Mouse (Mus musculus) hindbrain, embryonic 15.5 days (tissue): ENCODE measurements at regions not wholly inside any gene's neighbourhood (a gene's known extent, or its start where the extent isn't known, plus 50 kb on each side); places are given as distances from the start of the nearest gene placed in this dataset.
A peak's percentile ranks its signal among the peaks of the same experiment; 100 is the strongest.

Experiments used
- ATAC-seq: fragments of 200-750 bp; cut with Nextera tagmentation; 2 replicates; pipeline ENCODE4 v1.8.0; 2017; ENCODE audit warnings: low read depth, moderate number of reproducible peaks, moderate TSS enrichment; ENCODE audit not compliant: low FRiP score
- H3K27ac ChIP-seq: fragments of 300-500 bp; sonication (generic); replicated peaks from 2 replicates; pipeline ENCODE4 v1.5.1; 2015; ENCODE audit warnings: mild to moderate bottlenecking, inconsistent platforms
- H3K27me3 ChIP-seq: fragments of 300-500 bp; sonication (generic); 2 replicates; pipeline ENCODE4 v1.6.1; 2015; ENCODE audit warnings: control low read depth, inconsistent platforms
- H3K36me3 ChIP-seq: fragments of 300-500 bp; sonication (generic); 2 replicates; pipeline ENCODE4 v1.6.1; 2015; ENCODE audit warnings: control low read depth, inconsistent platforms
- H3K4me1 ChIP-seq: fragments of 300-500 bp; sonication (generic); replicated peaks from 2 replicates; pipeline ENCODE4 v1.6.1; 2015; ENCODE audit warnings: control low read depth, inconsistent platforms
- H3K4me2 ChIP-seq: fragments of 300-500 bp; sonication (generic); 2 replicates; pipeline ENCODE4 v1.6.1; 2015; ENCODE audit warnings: moderate library complexity, mild to moderate bottlenecking, inconsistent platforms
- H3K4me3 ChIP-seq: fragments of 300-500 bp; sonication (generic); 2 replicates; pipeline ENCODE4 v1.5.1; 2015; ENCODE audit warnings: mild to moderate bottlenecking, inconsistent platforms
- H3K9ac ChIP-seq: fragments of 300-500 bp; sonication (generic); 2 replicates; pipeline ENCODE4 v1.6.1; 2015; ENCODE audit warnings: inconsistent platforms
- H3K9me3 ChIP-seq: fragments of 300-500 bp; sonication (generic); 2 replicates; pipeline ENCODE4 v1.6.1; 2016; ENCODE audit warnings: control low read depth, inconsistent platforms
- WGBS: fragments of 180-500 bp; shearing (Covaris S2); methylation state at CpG from one replicate; pipeline ENCODE4 v1.1.7; 2015; 5-methylcytosine and 5-hydroxymethylcytosine counted together

DNA sequence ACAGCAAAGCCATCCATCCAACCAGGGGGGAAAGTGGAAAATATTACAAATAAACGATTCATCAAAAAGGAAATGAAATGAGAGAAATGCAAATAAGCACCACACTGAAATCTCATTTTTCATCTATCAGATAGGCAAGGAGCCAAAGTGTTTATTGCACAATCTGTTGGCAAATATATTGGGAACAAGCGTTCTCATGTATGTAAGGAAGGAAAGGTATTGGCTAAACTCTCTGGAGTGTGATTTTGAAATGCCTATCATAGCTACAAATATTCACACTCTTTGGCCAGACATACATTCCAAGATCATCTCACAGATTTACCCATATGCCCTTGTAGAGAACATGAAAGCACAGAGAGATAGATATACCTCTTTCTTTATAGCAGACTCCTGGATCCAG is 90.6 kb upstream of the Ppp1r12a start:
- 80% methylated on average over 2 of the region's 2 CpGs for WGBS
- Histone ChIP-seq H3K27me3 (no peaks in the 10 kb centered on the region), H3K27ac (no peak overlapping the region), H3K4me1 (no peaks in the 10 kb centered on the region), H3K4me2 (no peak overlapping the region), H3K9ac (no peak overlapping the region), H3K4me3 (no peak overlapping the region), H3K36me3 (no peaks in the 10 kb centered on the region), H3K9me3 (no peaks in the 10 kb centered on the region)
- no peak for ATAC-seq

DNA sequence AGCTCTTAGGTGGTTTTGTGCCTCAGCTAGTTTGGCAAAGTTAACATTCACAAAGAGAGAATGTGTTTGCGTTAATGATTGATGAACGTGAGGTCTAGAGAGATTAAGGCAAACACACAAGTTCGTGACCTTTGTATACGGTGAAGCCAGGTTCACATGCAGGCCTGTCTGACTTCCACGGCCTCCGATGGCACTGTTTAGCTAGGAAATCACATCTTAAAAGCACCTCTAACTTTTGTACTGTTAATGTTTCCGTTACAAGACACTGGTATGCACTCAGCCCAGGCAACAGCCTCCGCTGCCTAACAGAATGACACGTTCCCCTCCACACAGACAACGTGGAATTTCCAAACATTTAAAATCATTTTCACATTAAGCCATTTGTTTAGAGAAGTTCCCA is 94.3 kb upstream of the Ppp1r12a start:
- Histone ChIP-seq H3K9me3 (no peaks in the 10 kb centered on the region), H3K27me3 (no peaks in the 10 kb centered on the region), H3K4me2 (no peak overlapping the region), H3K36me3 (no peaks in the 10 kb centered on the region), H3K9ac (no peak overlapping the region), H3K27ac (no peak overlapping the region), H3K4me1 (no peaks in the 10 kb centered on the region), H3K4me3 (no peak overlapping the region)
- no peak for ATAC-seq
- WGBS = 75% methylated on average over 10 of the region's 10 CpGs

DNA sequence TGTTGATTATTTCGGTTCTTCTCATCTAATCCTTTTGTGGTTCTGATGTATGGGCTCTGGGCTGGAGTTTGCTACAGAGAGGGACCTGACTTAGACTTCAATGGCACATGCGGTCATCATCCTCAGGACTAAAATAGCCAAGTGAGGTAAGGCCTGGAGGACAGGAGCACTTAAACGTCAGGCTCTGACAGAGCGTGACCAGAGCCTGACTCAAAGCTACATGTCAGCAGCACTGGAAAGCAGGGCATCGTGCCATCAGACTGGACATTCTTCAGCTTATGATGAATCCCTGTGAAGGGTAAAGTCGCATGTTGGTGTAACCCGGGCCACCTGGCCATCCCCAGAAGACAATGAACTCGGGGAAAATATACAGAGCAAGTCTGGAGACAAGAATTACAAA is 95.8 kb upstream of the Ppp1r12a start:
- Histone ChIP-seq H3K9me3 (no peaks in the 10 kb centered on the region), H3K4me1 (no peaks in the 10 kb centered on the region), H3K27ac (no peak overlapping the region), H3K4me2 (no peak overlapping the region), H3K27me3 (no peaks in the 10 kb centered on the region), H3K36me3 (no peaks in the 10 kb centered on the region), H3K9ac (no peak overlapping the region), H3K4me3 (no peak overlapping the region)
- 87% methylated on average over 8 of the region's 8 CpGs for WGBS
- no peak for ATAC-seq

DNA sequence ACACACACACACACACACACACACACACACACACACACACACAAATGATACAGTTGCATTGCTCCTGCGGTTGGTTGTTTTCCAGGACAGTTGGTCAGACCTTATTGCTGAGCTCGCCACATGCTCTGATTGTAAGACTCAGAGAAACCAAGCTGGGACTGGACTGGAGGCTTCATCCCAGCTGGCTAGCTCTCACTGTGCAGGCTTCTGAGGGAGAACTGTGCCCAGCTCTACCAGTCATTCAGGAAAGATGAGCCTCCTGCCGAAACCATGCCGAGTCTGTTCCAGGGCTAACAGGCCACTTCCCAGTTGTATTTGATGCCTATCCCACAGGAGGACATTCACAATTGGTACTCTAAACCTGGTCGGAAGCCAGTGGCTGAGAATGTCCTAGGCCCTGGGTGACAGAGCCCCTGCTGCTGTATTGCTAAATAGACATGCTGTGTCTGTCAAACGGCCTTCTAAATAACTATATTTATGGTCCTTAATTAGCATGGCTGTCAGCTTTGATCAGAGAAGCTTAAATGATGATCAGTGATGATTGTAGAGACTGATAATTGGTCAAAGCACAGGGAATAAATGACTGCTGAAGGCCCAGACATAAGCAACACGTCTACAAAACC is 100.1 kb upstream of the Ppp1r12a start:
- WGBS = 44% methylated on average over 7 of the region's 7 CpGs
- H3K4me3 ChIP-seq = no peak overlapping the region
- peak; percentile 65; the same call in 1 of the 2 replicates for ATAC-seq

DNA sequence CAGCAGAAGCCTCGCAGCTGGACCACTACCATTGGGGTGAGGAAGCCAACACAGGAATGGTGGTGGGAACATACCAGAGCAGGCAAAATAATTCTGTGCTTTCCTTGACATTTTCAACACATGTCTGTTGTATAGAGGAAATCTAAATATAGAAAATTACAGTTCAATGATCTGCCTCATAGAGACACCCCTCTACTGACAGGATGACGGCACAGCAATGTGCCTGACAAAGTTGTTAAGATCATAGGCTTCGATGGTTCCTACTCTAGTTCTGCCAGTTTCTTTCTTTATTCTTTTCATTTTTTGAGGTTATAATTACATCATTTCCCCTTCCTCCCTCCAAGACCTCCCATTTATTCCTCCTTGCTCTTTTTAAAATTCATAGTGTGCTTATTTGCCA is 101.4 kb upstream of the Ppp1r12a start:
- Histone ChIP-seq H3K4me2 (no peak overlapping the region), H3K9me3 (no peaks in the 10 kb centered on the region), H3K9ac (no peak overlapping the region), H3K27me3 (no peaks in the 10 kb centered on the region), H3K27ac (no peak overlapping the region), H3K4me1 (no peaks in the 10 kb centered on the region), H3K36me3 (no peaks in the 10 kb centered on the region), H3K4me3 (no peak overlapping the region)
- WGBS = 86% methylated on average over 3 of the region's 3 CpGs
- no peak for ATAC-seq

More for the DNA sequence above, 100.1 kb upstream of the Ppp1r12a start:
- Histone ChIP-seq H3K9me3 (no peaks in the 10 kb centered on the region), H3K27ac (no peak overlapping the region), H3K4me2 (no peak overlapping the region), H3K4me1 (no peaks in the 10 kb centered on the region), H3K27me3 (no peaks in the 10 kb centered on the region), H3K9ac (no peak overlapping the region), H3K36me3 (no peaks in the 10 kb centered on the region)

DNA sequence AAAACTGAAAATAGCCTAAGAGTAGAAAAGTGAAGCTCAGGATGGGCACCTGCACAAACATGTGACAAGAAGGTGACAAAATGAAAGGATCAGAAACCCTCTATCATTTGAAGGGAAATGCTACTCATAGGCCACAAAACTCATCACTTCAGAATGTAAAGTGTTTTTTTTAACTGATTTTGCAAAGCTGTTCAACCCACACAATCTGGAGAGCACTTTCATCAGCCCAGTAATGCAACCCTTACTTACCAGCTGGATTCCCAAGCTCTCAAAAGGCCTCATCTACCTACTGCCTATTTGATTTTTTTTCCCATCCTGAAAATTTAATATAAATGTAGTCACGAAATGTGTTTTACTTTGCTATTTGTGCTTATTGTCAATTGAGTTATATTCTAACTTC is 110.4 kb upstream of the Ppp1r12a start:
- H3K27ac ChIP-seq = no peak overlapping the region
- 94% methylated on average over 1 of the region's 1 CpGs for WGBS
- no peaks in the 10 kb centered on the region for H3K9me3 ChIP-seq
- no peak for ATAC-seq
- H3K4me3 ChIP-seq = no peak overlapping the region
- no peak overlapping the region for H3K9ac ChIP-seq
- H3K27me3 ChIP-seq = no peaks in the 10 kb centered on the region
- no peaks in the 10 kb centered on the region for H3K36me3 ChIP-seq
- no peak overlapping the region for H3K4me2 ChIP-seq
- no peaks in the 10 kb centered on the region for H3K4me1 ChIP-seq

DNA sequence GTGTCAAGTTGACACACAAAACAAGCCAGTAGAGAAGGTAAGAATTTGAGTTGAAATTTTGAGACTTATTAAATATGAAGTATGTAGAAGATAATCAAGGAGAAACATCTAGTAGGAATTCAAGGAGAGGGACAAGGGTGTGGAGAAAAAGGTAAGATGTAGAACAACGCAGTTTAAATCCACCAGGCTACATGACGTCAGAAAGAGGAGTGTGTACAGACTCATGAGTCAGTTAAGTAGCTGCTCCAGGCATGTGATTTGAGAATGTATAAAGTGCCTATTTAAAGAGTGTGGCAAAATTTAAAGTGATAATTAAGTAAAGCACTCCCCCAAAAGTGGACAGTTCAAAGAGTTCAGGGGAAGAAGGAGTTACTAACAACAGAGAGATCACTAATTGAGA is 113.6 kb upstream of the Ppp1r12a start:
- no peak overlapping the region for H3K9ac ChIP-seq
- no peak overlapping the region for H3K27ac ChIP-seq
- H3K9me3 ChIP-seq = no peaks in the 10 kb centered on the region
- H3K27me3 ChIP-seq = no peaks in the 10 kb centered on the region
- no peak overlapping the region for H3K4me3 ChIP-seq
- no peaks in the 10 kb centered on the region for H3K36me3 ChIP-seq
- no peaks in the 10 kb centered on the region for H3K4me1 ChIP-seq
- H3K4me2 ChIP-seq = no peak overlapping the region
- WGBS = 99% methylated on average over 2 of the region's 2 CpGs
- ATAC-seq = no peak

DNA sequence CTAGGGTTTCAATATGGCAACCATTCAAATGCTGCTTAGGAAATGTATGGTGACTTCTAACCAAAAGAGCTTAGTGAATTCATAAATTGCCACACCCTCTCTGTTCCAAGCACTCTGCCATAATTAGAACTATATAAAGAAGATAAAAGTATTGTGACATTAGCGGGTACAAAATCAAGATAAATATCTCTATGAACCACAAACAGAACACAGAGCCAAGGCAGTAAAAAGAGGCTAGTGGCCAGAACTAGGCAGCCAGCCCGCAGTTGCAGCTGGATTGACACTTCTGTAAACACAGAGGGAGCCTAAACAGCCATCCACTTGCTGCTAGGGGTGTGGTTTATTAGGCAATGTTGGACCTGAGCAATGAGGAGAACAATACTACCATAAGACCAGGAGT is 118.5 kb upstream of the Ppp1r12a start:
- Histone ChIP-seq H3K4me3 (no peak overlapping the region), H3K4me1 (no peaks in the 10 kb centered on the region), H3K27ac (no peak overlapping the region), H3K9me3 (no peaks in the 10 kb centered on the region), H3K9ac (no peak overlapping the region), H3K36me3 (no peaks in the 10 kb centered on the region), H3K4me2 (no peak overlapping the region), H3K27me3 (no peaks in the 10 kb centered on the region)
- ATAC-seq = no peak
- 77% methylated on average over 2 of the region's 2 CpGs for WGBS

DNA sequence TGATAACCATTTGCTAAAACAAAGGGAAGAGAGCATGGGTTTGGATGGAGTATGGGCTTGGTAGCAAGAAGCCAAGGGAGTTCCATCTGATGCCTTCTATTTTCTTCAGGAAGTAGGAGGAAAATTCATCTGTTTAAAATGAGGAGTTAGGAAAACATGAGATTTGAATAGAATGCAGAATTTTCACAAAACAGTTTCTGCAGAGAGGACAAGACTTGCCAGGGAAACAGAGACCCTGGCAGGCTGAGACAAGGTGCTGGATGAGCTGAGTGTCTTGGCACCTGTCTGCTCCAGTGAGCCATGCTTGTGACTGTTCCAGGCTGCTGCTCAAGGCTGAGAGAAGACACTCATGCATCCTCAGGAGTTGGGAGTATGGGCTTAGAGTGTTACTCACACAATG is 122.0 kb upstream of the Ppp1r12a start:
- H3K27me3 ChIP-seq = no peaks in the 10 kb centered on the region
- H3K9me3 ChIP-seq = no peaks in the 10 kb centered on the region
- no peak overlapping the region for H3K27ac ChIP-seq
- ATAC-seq = no peak
- H3K4me1 ChIP-seq = peaks cover 7% of the 10 kb centered on the region
- H3K9ac ChIP-seq = no peak overlapping the region
- no peak overlapping the region for H3K4me2 ChIP-seq
- no peak overlapping the region for H3K4me3 ChIP-seq
- H3K36me3 ChIP-seq = no peaks in the 10 kb centered on the region

DNA sequence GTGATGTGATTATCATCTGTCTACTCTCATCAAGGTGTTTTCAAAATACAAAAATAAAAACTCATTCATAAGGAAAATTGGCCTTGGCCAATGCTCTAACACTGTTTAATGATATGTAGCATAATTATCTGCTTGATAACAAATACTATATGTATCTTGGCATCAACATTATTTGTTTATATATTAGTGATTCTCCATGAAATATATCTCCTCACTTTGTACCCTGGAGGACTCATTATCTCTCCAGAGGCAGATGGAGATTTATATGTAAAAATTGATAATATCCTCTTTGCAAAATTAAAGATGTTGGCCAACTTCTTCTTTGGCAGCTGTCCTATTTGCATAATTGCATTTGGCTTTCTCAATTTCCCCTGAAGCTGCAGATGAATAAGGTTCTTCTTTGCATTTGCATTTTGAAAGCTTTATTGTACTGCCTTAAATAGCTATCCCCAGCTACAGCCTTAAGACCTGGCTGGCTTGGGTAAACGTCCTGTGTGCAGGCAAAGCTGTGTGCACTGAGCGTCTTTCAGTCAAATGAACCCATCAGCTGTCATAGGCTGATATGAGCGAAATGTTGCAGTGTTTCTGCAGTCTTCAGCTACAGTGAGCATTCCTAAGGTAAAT is 124.7 kb upstream of the Otogl start:
- Histone ChIP-seq H3K9me3 (no peaks in the 10 kb centered on the region), H3K4me2 (no peak overlapping the region), H3K9ac (no peak overlapping the region), H3K36me3 (no peaks in the 10 kb centered on the region), H3K27me3 (no peaks in the 10 kb centered on the region), H3K4me3 (no peak overlapping the region), H3K4me1 (peaks cover 7% of the 10 kb centered on the region), H3K27ac (peak overlapping the region; percentile 34; the same call in 1 of the 2 replicates)
- WGBS = 20% methylated on average over 3 of the region's 3 CpGs
- peak; percentile 76; the same call in 1 of the 2 replicates for ATAC-seq

DNA sequence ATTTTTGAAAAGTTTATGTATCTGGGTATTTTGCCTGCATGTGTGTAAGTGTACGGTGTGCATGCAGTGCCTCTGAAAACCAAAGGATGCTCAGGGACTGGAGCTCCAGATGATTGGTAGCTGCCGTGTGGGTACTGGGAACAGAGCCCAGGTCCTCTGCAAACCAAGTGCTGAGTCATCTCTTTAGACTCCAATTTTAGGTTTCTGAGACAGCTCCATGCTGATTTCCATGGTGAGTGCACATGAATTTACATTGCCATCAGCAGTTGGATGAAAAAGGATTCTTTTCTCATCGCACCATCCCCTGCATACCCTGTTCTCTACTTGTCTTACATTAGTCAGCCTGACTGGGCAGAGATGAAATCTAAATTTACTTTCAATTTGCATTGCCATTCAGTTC is 122.1 kb upstream of the Otogl start:
- no peak overlapping the region for H3K4me3 ChIP-seq

DNA sequence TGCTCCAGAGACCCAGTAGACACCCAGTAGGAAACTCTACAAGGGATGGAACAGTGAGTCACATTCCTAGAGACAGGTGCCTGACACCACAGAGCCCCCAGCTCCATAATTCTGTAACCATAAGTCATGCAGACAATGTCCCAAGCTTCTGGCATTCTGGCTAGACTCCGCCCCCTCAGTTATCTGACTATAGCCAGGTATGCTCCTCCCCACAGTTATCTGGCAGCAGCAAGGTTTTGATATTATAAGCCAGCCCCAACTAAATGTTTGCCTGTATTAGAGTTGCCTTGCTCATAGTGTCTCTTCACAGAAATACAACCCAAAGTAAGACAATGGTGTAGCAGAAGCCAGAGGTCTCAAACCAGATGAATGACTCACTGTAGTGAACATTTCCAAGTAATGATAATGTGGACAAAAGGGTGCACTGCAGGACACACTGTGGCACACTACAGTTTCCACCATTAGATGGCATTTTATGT is 121.4 kb upstream of the Otogl start:
- H3K27me3 ChIP-seq = no peaks in the 10 kb centered on the region
- H3K36me3 ChIP-seq = no peaks in the 10 kb centered on the region
- 93% methylated on average over 1 of the region's 1 CpGs for WGBS
- no peak overlapping the region for H3K9ac ChIP-seq
- H3K9me3 ChIP-seq = no peaks in the 10 kb centered on the region
- no peak overlapping the region for H3K27ac ChIP-seq
- peaks cover 7% of the 10 kb centered on the region for H3K4me1 ChIP-seq
- no peak overlapping the region for H3K4me3 ChIP-seq
- H3K4me2 ChIP-seq = no peak overlapping the region
- no peak for ATAC-seq

More for the DNA sequence above, 122.1 kb upstream of the Otogl start:
- Histone ChIP-seq H3K9me3 (no peaks in the 10 kb centered on the region), H3K27ac (no peak overlapping the region), H3K36me3 (no peaks in the 10 kb centered on the region), H3K4me2 (no peak overlapping the region), H3K4me1 (peaks cover 7% of the 10 kb centered on the region), H3K27me3 (no peaks in the 10 kb centered on the region), H3K9ac (no peak overlapping the region)
- ATAC-seq = no peak
- WGBS = 84% methylated on average over 3 of the region's 3 CpGs

DNA sequence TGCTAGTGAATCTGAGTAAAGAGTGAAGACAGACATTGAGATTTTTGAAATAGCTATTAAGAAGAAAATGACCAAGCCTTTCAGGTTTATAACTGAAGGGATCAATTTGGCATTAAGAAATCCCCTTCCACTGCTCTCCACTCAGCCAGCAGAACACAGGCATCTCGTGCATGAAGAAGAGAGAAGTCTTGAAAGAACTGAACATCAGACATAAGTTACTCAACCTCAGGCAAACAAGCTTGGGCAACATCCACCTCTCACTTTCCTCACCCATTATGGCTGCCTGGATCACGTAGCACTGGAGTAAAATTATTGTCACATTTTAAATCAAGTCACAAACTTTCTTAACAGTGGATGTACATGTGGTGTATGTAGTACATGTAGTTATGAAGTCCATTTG is 115.6 kb upstream of the Otogl start:
- Histone ChIP-seq H3K9ac (no peak overlapping the region), H3K9me3 (no peaks in the 10 kb centered on the region), H3K27ac (no peak overlapping the region), H3K4me2 (no peak overlapping the region), H3K36me3 (no peaks in the 10 kb centered on the region), H3K4me3 (no peak overlapping the region), H3K4me1 (no peaks in the 10 kb centered on the region), H3K27me3 (no peaks in the 10 kb centered on the region)
- WGBS = 86% methylated on average over 2 of the region's 2 CpGs
- no peak for ATAC-seq
